Mouse (Mus musculus) heart, embryonic 13.5 days (tissue): ENCODE data around the gene Stx19. TPM values are rescaled to one million over a fixed set of nuclear protein-coding genes. Genes with fewer than 3 reads are reported as not detected.
A peak's percentile ranks its signal among the peaks of the same experiment; 100 is the strongest.

ENCODE experiments used
- ATAC-seq: fragments of 200-750 bp; cut with Nextera tagmentation; 2 replicates; pipeline ENCODE4 v1.8.0; 2017; ENCODE audit warnings: moderate TSS enrichment; ENCODE audit not compliant: insufficient number of reproducible peaks, low FRiP score, low TSS enrichment; ENCODE audit errors: extremely low read depth
- H3K27ac ChIP-seq: fragments of 300-500 bp; sonication (generic); replicated peaks from 2 replicates; pipeline ENCODE4 v1.5.1; 2015; ENCODE audit warnings: moderate library complexity, mild to moderate bottlenecking, inconsistent platforms
- H3K27me3 ChIP-seq: fragments of 300-500 bp; sonication (generic); replicated peaks from 2 replicates; pipeline ENCODE4 v1.6.1; 2015; ENCODE audit warnings: mild to moderate bottlenecking, inconsistent platforms
- H3K36me3 ChIP-seq: fragments of 300-500 bp; sonication (generic); 2 replicates; pipeline ENCODE4 v1.6.1; 2015; ENCODE audit warnings: mild to moderate bottlenecking, inconsistent platforms
- H3K4me1 ChIP-seq: fragments of 300-500 bp; sonication (generic); 2 replicates; pipeline ENCODE4 v1.6.1; 2015; ENCODE audit warnings: inconsistent platforms
- H3K4me2 ChIP-seq: fragments of 300-500 bp; sonication (generic); 2 replicates; pipeline ENCODE4 v1.6.1; 2015; ENCODE audit warnings: inconsistent platforms, mild to moderate bottlenecking, moderate library complexity
- H3K4me3 ChIP-seq: fragments of 300-500 bp; sonication (generic); 2 replicates; pipeline ENCODE4 v1.5.1; 2015; ENCODE audit warnings: moderate library complexity, mild to moderate bottlenecking, inconsistent platforms
- H3K9ac ChIP-seq: fragments of 300-500 bp; sonication (generic); 2 replicates; pipeline ENCODE4 v1.6.1; 2015; ENCODE audit warnings: inconsistent platforms, mild to moderate bottlenecking, moderate library complexity
- H3K9me3 ChIP-seq: fragments of 300-500 bp; sonication (generic); 2 replicates; pipeline ENCODE4 v1.6.1; 2016; ENCODE audit warnings: inconsistent platforms
- WGBS: fragments of 180-500 bp; shearing (Covaris S2); methylation state at CpG from one replicate; pipeline ENCODE4 v1.1.7; 2015; ENCODE audit warnings: mixed read lengths; 5-methylcytosine and 5-hydroxymethylcytosine counted together
- polyA plus RNA-seq: library from polyadenylated mRNA; unstranded; fragments of >200 nt; fragmentation: Nextera tagmentation; extraction: Ambion mirVana; gene quantifications from 2 replicates; pipeline ENCODE4 v1.2.1, GENCODE M21; 2015

Stx19 gene
- polyA plus RNA-seq = 0.13 and 0.22 TPM in 2 replicates

GRCm38 (mm10) chr16:62814491-62814890 lies at the start of gene Stx19:
Stx19 (plus strand) TSS chr16:62814676.
- no peaks in the 10 kb centered on the region for H3K4me1 ChIP-seq
- WGBS = 70% methylated on average over 5 of the region's 5 CpGs
- H3K9me3 ChIP-seq = no peaks in the 10 kb centered on the region
- H3K27me3 ChIP-seq = no peaks in the 10 kb centered on the region
- no peak for ATAC-seq
- no peak within 1 kb of the TSS for H3K4me3 ChIP-seq
- H3K27ac ChIP-seq = no peak within 1 kb of the TSS
- no peaks in the 10 kb centered on the region for H3K36me3 ChIP-seq
- no peak within 1 kb of the TSS for H3K4me2 ChIP-seq
- no peak within 1 kb of the TSS for H3K9ac ChIP-seq

- no peaks in the 10 kb centered on the region for H3K4me1 ChIP-seq
- no peak overlapping the region for H3K4me3 ChIP-seq
- H3K4me2 ChIP-seq = no peak overlapping the region
- ATAC-seq = no peak
- H3K9me3 ChIP-seq = no peaks in the 10 kb centered on the region
- H3K27me3 ChIP-seq = no peaks in the 10 kb centered on the region
- H3K9ac ChIP-seq = no peak overlapping the region
- peaks cover 20% of the 10 kb centered on the region; the same call in 1 of the 2 replicates for H3K36me3 ChIP-seq
- 70% methylated on average over 4 of the region's 4 CpGs for WGBS
- H3K27ac ChIP-seq = no peak overlapping the region
These were observed 41.0 kb upstream of the Stx19 start for GRCm38 (mm10) chr16:62773462-62773861.

DNA sequence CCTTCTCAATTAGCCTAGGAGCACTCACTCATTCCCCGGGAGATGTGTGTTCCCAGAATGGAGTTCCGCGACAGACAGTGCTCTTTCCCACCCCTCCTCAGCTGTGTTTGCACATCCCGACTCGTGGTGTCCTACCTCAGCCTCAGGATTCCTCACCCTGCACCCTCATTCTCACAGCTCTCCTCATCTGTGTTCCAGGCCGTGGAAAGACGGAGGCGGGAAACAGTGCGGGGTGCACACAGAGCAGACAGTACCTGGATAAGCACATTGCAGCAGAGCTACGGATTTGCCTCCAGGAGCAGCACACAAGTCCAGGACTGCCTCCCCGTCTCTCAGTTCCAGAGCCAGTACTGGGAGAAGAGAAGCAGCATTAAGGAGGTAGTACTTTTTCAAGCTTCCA lies 38.4 kb upstream of the Stx19 start:
- Histone ChIP-seq H3K36me3 (0 out of 2 replicates have a peak, but pooled peaks cover 11% of the 10 kb centered on the region), H3K9ac (no peak overlapping the region), H3K4me3 (no peak overlapping the region), H3K27ac (no peak overlapping the region), H3K4me1 (no peaks in the 10 kb centered on the region), H3K27me3 (no peaks in the 10 kb centered on the region), H3K4me2 (no peak overlapping the region), H3K9me3 (no peaks in the 10 kb centered on the region)
- 83% methylated on average over 11 of the region's 11 CpGs for WGBS
- ATAC-seq = no peak

- WGBS = 83% methylated on average over 10 of the region's 10 CpGs
- Histone ChIP-seq H3K27ac (no peak overlapping the region), H3K4me1 (no peaks in the 10 kb centered on the region), H3K9me3 (no peaks in the 10 kb centered on the region), H3K4me2 (no peak overlapping the region), H3K27me3 (no peaks in the 10 kb centered on the region), H3K36me3 (0 out of 2 replicates have a peak, but pooled peaks cover 6% of the 10 kb centered on the region), H3K4me3 (no peak overlapping the region), H3K9ac (no peak overlapping the region)
- ATAC-seq = no peak
These were observed 36.2 kb upstream of the Stx19 start for GRCm38 (mm10) chr16:62778282-62778681.

DNA sequence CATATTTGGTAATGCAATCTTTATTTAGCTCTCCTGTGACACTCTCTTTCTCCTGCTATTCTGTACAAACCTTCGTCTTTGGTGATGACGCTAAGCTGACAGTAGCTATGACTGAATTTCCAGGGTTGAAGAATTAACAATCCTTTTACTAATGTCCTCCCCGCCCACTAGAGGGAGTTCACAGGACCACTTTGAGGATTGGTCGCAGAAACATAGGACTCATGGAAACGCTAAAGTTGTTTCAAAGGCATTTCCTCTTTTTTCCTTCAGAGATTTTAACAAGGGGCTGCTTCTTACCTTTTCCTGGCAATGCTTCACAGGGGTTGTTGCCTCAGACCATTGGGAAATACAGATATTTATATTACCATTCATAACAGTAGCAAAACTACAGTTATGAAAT lies 32.2 kb upstream of the Stx19 start:
- Histone ChIP-seq H3K27me3 (no peaks in the 10 kb centered on the region), H3K9me3 (no peaks in the 10 kb centered on the region), H3K9ac (no peak overlapping the region), H3K4me2 (no peak overlapping the region), H3K4me3 (no peak overlapping the region), H3K36me3 (no peaks in the 10 kb centered on the region), H3K4me1 (peaks cover 15% of the 10 kb centered on the region), H3K27ac (no peak overlapping the region)
- 47% methylated on average over 5 of the region's 5 CpGs for WGBS
- ATAC-seq = no peak

DNA sequence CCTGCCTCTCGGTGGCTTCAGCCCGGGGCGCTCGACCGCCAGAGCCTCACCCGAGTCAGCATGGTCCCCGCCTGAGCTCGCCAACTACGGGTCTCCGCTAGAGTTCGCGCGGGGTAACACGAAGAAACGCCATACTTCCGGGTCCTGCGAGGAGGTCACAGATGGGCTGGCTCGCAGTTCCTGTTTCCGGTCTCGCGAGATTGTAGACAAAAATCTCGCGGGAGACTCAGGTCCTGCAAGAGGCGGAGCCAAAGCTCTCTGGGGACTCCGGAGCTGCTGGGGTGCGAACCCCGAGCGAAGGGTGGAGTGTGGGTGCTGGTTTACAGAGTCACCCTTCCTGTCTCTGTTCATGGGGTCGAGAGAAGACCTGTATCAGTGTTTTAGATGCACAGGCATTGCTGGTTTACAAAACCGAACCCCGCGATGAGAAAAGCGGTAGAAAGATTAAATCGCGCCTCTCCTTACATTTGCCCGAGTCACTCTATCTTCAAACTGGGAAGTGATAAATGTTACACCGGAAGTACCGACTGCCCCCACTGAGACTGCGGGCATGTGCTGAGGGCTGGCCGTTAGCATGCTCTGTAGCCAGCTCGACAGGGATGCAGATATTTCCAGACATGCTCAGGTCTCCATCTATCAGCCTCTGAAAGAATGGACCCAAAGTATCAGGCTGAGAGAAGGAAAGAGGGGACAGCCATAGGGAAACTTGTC lies 27.7 kb upstream of the Stx19 start, which contains the start of gene Nsun3:
Nsun3 (minus strand) TSS at position 198 of the 711 bp plus-strand sequence.
- Histone ChIP-seq H3K9ac (peak within 1 kb of the TSS; percentile 92), H3K4me2 (peak within 1 kb of the TSS; percentile 83), H3K27ac (peak within 1 kb of the TSS; percentile 95), H3K4me1 (peaks cover 17% of the 10 kb centered on the region), H3K27me3 (no peaks in the 10 kb centered on the region), H3K4me3 (peak within 1 kb of the TSS; percentile 79), H3K36me3 (no peaks in the 10 kb centered on the region), H3K9me3 (no peaks in the 10 kb centered on the region)
- ATAC-seq = peak; percentile 87
- WGBS = 1% methylated on average over 41 of the region's 41 CpGs

DNA sequence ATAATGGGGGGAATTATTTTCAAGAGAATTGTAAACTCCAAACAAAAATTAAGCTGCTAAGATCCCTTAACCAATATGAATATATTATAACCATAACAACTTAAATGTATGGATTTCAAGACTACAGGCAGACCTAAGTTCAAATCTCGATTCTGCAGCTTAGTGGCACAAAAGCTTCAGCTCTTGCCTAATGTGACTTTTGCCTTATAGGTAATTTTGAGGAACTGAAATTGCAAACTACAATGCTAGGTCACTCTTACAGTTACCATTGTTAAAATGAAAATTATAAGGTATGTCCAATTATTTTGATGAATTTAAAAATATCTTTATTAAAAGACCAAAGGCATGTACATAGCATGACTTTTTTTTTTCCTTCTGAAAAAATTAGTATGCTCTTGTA lies 17.9 kb upstream of the Stx19 start:
- Histone ChIP-seq H3K4me3 (no peak overlapping the region), H3K27me3 (no peaks in the 10 kb centered on the region), H3K9me3 (no peaks in the 10 kb centered on the region), H3K36me3 (peaks cover 13% of the 10 kb centered on the region), H3K4me1 (peaks cover 14% of the 10 kb centered on the region), H3K4me2 (no peak overlapping the region), H3K27ac (no peak overlapping the region), H3K9ac (no peak overlapping the region)
- 61% methylated on average over 1 of the region's 1 CpGs for WGBS
- no peak for ATAC-seq

- H3K27me3 ChIP-seq = no peaks in the 10 kb centered on the region
- H3K4me2 ChIP-seq = no peak overlapping the region
- peaks cover 14% of the 10 kb centered on the region for H3K4me1 ChIP-seq
- H3K4me3 ChIP-seq = no peak overlapping the region
- H3K9ac ChIP-seq = no peak overlapping the region
- no peak overlapping the region for H3K27ac ChIP-seq
- no peak for ATAC-seq
- peaks cover 22% of the 10 kb centered on the region for H3K36me3 ChIP-seq
- H3K9me3 ChIP-seq = no peaks in the 10 kb centered on the region
- WGBS = 92% methylated on average over 3 of the region's 3 CpGs
These were observed 15.7 kb upstream of the Stx19 start for GRCm38 (mm10) chr16:62798808-62799207.

DNA sequence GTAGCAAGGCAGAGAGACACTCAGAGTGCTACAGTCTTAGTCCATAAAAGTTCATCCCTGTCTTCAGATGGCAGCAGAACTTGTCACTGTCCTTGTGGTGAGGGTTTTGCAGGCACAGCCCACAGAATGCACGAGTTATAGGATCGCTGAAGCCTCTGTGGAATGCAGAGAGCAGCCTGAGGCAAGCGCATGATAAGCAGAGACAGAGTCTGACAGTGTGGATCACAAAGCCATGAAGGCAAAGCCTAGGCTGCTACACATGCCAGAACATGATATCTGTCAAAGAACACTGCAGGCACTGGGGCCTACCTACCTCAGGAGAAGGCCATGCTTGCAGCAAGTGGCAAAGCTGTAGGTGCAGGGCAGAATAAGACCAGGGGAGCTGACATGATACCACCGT lies 15.1 kb upstream of the Stx19 start:
- H3K36me3 ChIP-seq = peaks cover 28% of the 10 kb centered on the region
- peak overlapping the region; percentile 39 for H3K27ac ChIP-seq
- 0 out of 2 replicates have a peak overlapping the region, but pooled peaks have one; percentile 24 for H3K9ac ChIP-seq
- no peaks in the 10 kb centered on the region for H3K27me3 ChIP-seq
- H3K4me3 ChIP-seq = no peak overlapping the region
- 39% methylated on average over 4 of the region's 4 CpGs for WGBS
- no peaks in the 10 kb centered on the region for H3K9me3 ChIP-seq
- H3K4me1 ChIP-seq = peaks cover 14% of the 10 kb centered on the region
- no peak overlapping the region for H3K4me2 ChIP-seq
- ATAC-seq = no peak

DNA sequence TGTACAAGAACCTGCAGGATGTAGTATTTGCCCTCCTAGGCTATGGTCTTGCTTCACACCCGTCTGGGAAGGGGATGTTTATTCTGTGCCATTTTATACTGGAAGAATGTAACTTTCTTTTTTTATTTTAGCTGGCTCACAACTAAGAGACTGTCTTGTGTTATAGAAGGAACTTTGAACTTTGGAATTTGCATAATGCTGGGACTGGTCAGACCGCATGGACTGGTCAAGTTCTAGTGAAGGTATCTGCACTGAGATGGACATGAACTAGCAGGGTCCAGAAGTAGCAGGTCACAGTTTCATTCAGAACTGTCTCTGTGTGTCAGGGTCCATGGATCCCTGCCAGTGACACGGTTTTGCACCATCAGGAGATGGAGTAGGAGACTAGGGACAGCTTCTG lies 14.6 kb upstream of the Stx19 start:
- Histone ChIP-seq H3K4me3 (no peak overlapping the region), H3K9me3 (no peaks in the 10 kb centered on the region), H3K27me3 (no peaks in the 10 kb centered on the region), H3K36me3 (peaks cover 31% of the 10 kb centered on the region), H3K27ac (peak overlapping the region; percentile 39; the same call in 1 of the 2 replicates), H3K9ac (no peak overlapping the region), H3K4me2 (no peak overlapping the region), H3K4me1 (peaks cover 14% of the 10 kb centered on the region)
- 82% methylated on average over 3 of the region's 3 CpGs for WGBS
- no peak for ATAC-seq

DNA sequence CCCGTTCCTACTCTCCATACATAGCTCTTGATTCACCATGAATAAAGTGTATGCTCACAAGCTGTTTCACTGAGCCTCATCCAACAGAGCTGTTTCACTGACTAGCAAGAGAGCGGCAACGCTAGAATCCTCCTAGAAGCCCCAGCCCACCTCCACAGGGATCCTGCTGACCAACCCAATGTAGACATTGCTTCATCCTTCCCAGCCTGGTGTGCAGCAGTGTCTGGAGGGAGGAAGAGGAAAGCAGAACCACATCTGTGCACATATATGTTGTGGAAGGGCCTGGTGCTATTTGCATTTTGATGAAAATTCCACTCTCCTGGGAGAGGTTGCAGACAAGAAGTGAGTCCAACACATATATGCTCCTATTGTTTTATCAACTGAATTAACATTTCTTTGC lies 9.9 kb upstream of the Stx19 start:
- 88% methylated on average over 3 of the region's 3 CpGs for WGBS
- Histone ChIP-seq H3K9ac (no peak overlapping the region), H3K27me3 (no peaks in the 10 kb centered on the region), H3K36me3 (peaks cover 30% of the 10 kb centered on the region), H3K4me2 (no peak overlapping the region), H3K4me3 (no peak overlapping the region), H3K27ac (no peak overlapping the region), H3K4me1 (peaks cover 6% of the 10 kb centered on the region), H3K9me3 (no peaks in the 10 kb centered on the region)
- no peak for ATAC-seq
